Mouse (Mus musculus): ENCODE results near the gene Tex21. TPM values are rescaled to one million over a fixed set of nuclear protein-coding genes. Genes with fewer than 3 reads are reported as not detected.

The Tex21 gene
- polyA plus RNA-seq, 1 experiment: not detected

GRCm38 (mm10) chr12:76271516-76271915 is 25.0 kb upstream of the Tex21 start:
- WGBS: 75% methylated on average over 6 of the region's 6 CpGs
- TF ChIP-seq POLR2A (IDR thresholded peaks at IDR 0.05; ENCODE audit: low read depth, low read length) (no peak), CTCF (IDR thresholded peaks at IDR 0.05; ENCODE audit: extremely low read depth, insufficient read length, insufficient replicate concordance, low read depth, low read length) (no peak)
- Histone ChIP-seq H3K27me3 (ENCODE audit: control insufficient read depth, insufficient read depth, low read length) (no peaks in the 10 kb centered on the region), H3K4me1 (ENCODE audit: control insufficient read depth, insufficient read depth, insufficient read length, low read length) (peaks cover 7% of the 10 kb centered on the region), H3K27ac (ENCODE audit: insufficient read depth, low read depth, low read length) (no peak overlapping the region), H3K4me3 (ENCODE audit: low read depth, low read length) (no peak overlapping the region), H3K36me3 (ENCODE audit: control insufficient read depth, insufficient read depth, low read length) (peaks cover 2% of the 10 kb centered on the region; the same call in 1 of the 2 replicates)

GRCm38 (mm10) chr12:76269196-76269595 is 22.6 kb upstream of the Tex21 start:
- H3K27ac ChIP-seq (ENCODE audit: insufficient read depth, low read depth, low read length): no peak overlapping the region
- TF ChIP-seq POLR2A (IDR thresholded peaks at IDR 0.05; ENCODE audit: low read depth, low read length) (no peak), CTCF (IDR thresholded peaks at IDR 0.05; ENCODE audit: extremely low read depth, insufficient read length, insufficient replicate concordance, low read depth, low read length) (no peak)
- 63% methylated on average over 7 of the region's 7 CpGs for WGBS
- peaks cover 4% of the 10 kb centered on the region for H3K4me1 ChIP-seq (ENCODE audit: control insufficient read depth, insufficient read depth, insufficient read length, low read length)
- no peaks in the 10 kb centered on the region for H3K27me3 ChIP-seq (ENCODE audit: control insufficient read depth, insufficient read depth, low read length)
- H3K4me3 ChIP-seq (ENCODE audit: low read depth, low read length): no peak overlapping the region
- peaks cover 2% of the 10 kb centered on the region; the same call in 1 of the 2 replicates for H3K36me3 ChIP-seq (ENCODE audit: control insufficient read depth, insufficient read depth, low read length)

GRCm38 (mm10) chr12:76268686-76269085 is 22.1 kb upstream of the Tex21 start:
- H3K27me3 ChIP-seq (ENCODE audit: control insufficient read depth, insufficient read depth, low read length): no peaks in the 10 kb centered on the region
- peaks cover 2% of the 10 kb centered on the region; the same call in 1 of the 2 replicates for H3K36me3 ChIP-seq (ENCODE audit: control insufficient read depth, insufficient read depth, low read length)
- no peak overlapping the region for H3K27ac ChIP-seq (ENCODE audit: insufficient read depth, low read depth, low read length)
- no peak for TF ChIP-seq POLR2A (IDR thresholded peaks at IDR 0.05; ENCODE audit: low read depth, low read length)
- no peak for TF ChIP-seq CTCF (IDR thresholded peaks at IDR 0.05; ENCODE audit: extremely low read depth, insufficient read length, insufficient replicate concordance, low read depth, low read length)
- H3K4me3 ChIP-seq (ENCODE audit: low read depth, low read length): no peak overlapping the region
- H3K4me1 ChIP-seq (ENCODE audit: control insufficient read depth, insufficient read depth, insufficient read length, low read length): peaks cover 4% of the 10 kb centered on the region
- 80% methylated on average over 10 of the region's 10 CpGs for WGBS

GRCm38 (mm10) chr12:76266875-76267274 is 20.3 kb upstream of the Tex21 start:
- Histone ChIP-seq H3K36me3 (ENCODE audit: control insufficient read depth, insufficient read depth, low read length) (no peaks in the 10 kb centered on the region), H3K4me1 (ENCODE audit: control insufficient read depth, insufficient read depth, insufficient read length, low read length) (peaks cover 7% of the 10 kb centered on the region), H3K27me3 (ENCODE audit: control insufficient read depth, insufficient read depth, low read length) (no peaks in the 10 kb centered on the region), H3K27ac (ENCODE audit: insufficient read depth, low read depth, low read length) (no peak overlapping the region), H3K4me3 (ENCODE audit: low read depth, low read length) (no peak overlapping the region)
- WGBS: 60% methylated on average over 9 of the region's 9 CpGs
- TF ChIP-seq POLR2A (IDR thresholded peaks at IDR 0.05; ENCODE audit: low read depth, low read length) (no peak), CTCF (IDR thresholded peaks at IDR 0.05; ENCODE audit: extremely low read depth, insufficient read length, insufficient replicate concordance, low read depth, low read length) (no peak; the same call in 1 of the 2 replicates)

GRCm38 (mm10) chr12:76265001-76265400 is 18.5 kb upstream of the Tex21 start:
- Histone ChIP-seq H3K27me3 (ENCODE audit: control insufficient read depth, insufficient read depth, low read length) (no peaks in the 10 kb centered on the region), H3K4me1 (ENCODE audit: control insufficient read depth, insufficient read depth, insufficient read length, low read length) (peaks cover 10% of the 10 kb centered on the region), H3K36me3 (ENCODE audit: control insufficient read depth, insufficient read depth, low read length) (no peaks in the 10 kb centered on the region), H3K27ac (ENCODE audit: insufficient read depth, low read depth, low read length) (no peak overlapping the region), H3K4me3 (ENCODE audit: low read depth, low read length) (no peak overlapping the region)
- TF ChIP-seq CTCF (IDR thresholded peaks at IDR 0.05; ENCODE audit: extremely low read depth, insufficient read length, insufficient replicate concordance, low read depth, low read length): no peak
- WGBS: 59% methylated on average over 6 of the region's 6 CpGs

GRCm38 (mm10) chr12:76264325-76264965 is 17.9 kb upstream of the Tex21 start:
- H3K4me3 ChIP-seq (ENCODE audit: low read depth, low read length): no peak overlapping the region
- no peaks in the 10 kb centered on the region for H3K36me3 ChIP-seq (ENCODE audit: control insufficient read depth, insufficient read depth, low read length)
- WGBS: 84% methylated on average over 9 of the region's 9 CpGs
- TF ChIP-seq POLR2A (IDR thresholded peaks at IDR 0.05; ENCODE audit: low read depth, low read length): no peak
- H3K4me1 ChIP-seq (ENCODE audit: control insufficient read depth, insufficient read depth, insufficient read length, low read length): peaks cover 10% of the 10 kb centered on the region
- H3K27ac ChIP-seq (ENCODE audit: insufficient read depth, low read depth, low read length): no peak overlapping the region
- no peaks in the 10 kb centered on the region for H3K27me3 ChIP-seq (ENCODE audit: control insufficient read depth, insufficient read depth, low read length)

- Histone ChIP-seq H3K4me3 (ENCODE audit: low read depth, low read length) (no peak overlapping the region), H3K27me3 (ENCODE audit: control insufficient read depth, insufficient read depth, low read length) (no peaks in the 10 kb centered on the region), H3K4me1 (ENCODE audit: control insufficient read depth, insufficient read depth, insufficient read length, low read length) (peaks cover 7% of the 10 kb centered on the region), H3K36me3 (ENCODE audit: control insufficient read depth, insufficient read depth, low read length) (no peaks in the 10 kb centered on the region), H3K27ac (ENCODE audit: insufficient read depth, low read depth, low read length) (no peak overlapping the region)
- 88% methylated on average over 1 of the region's 1 CpGs for WGBS
- no peak for TF ChIP-seq POLR2A (IDR thresholded peaks at IDR 0.05; ENCODE audit: low read depth, low read length)
- no peak for TF ChIP-seq CTCF (IDR thresholded peaks at IDR 0.05; ENCODE audit: extremely low read depth, insufficient read length, insufficient replicate concordance, low read depth, low read length)
Measured at GRCm38 (mm10) chr12:76263876-76264275, 17.3 kb upstream of the Tex21 start.
